In genomic region chr11:4159808-4160708, GRCm38 (mm10) we compare ENCODE assay signal across 8 mouse cellular contexts. TPM values are rescaled to one million over a fixed set of nuclear protein-coding genes. Genes with fewer than 3 reads are reported as not detected.
DNase-seq lines count a peak whose midpoint lies in the region; ATAC-seq and TF ChIP-seq lines count a peak whose summit lies in the region.

Gene Ccdc157 (minus strand): TSS chr11:4160293.
Gene Sf3a1 (plus strand): TSS chr11:4160350.

- H3K27ac ChIP-seq in hindbrain, embryonic 10.5 days: peak within 1 kb of the TSS; percentile 96
- peak within 1 kb of the TSS; percentile 81 for H3K27ac ChIP-seq in lung, postnatal 0 days (ENCODE audit: low read length)

- peak; percentile 82 for DNase-seq in MEL-GATA-1-ER (ENCODE audit: extremely low read depth, low read depth)
- peak; percentile 90 for DNase-seq in cerebellum, adult 8-10 months
- peak; percentile 94 for DNase-seq in hindbrain, embryonic 10.5 days (ENCODE audit: low spot score)
- DNase-seq in layer of hippocampus, adult 9-11 months: peak; percentile 93
- peak; percentile 97 for DNase-seq in lung, postnatal 0 days (ENCODE audit: low spot score)
- DNase-seq in ovary, postnatal 14 days (ENCODE audit: low spot score): peak; percentile 85
- peak; percentile 96 for DNase-seq in thymus, postnatal 14 days

- H3K36me3 ChIP-seq in hindbrain, embryonic 10.5 days: peaks cover 40% of the 10 kb centered on the region
- no peaks in the 10 kb centered on the region; the same call in 1 of the 2 replicates for H3K36me3 ChIP-seq in lung, postnatal 0 days (ENCODE audit: insufficient read depth, low read length)

- peak within 1 kb of the TSS; percentile 55 for H3K9ac ChIP-seq in lung, postnatal 0 days (replicated peaks; ENCODE audit: low read depth)

- H3K4me2 ChIP-seq in lung, postnatal 0 days (replicated peaks; ENCODE audit: low read depth, low read length): peak within 1 kb of the TSS; percentile 81

- TF ChIP-seq EP300 in lung, postnatal 0 days (IDR thresholded peaks at IDR 0.05): no peak

- H3K27me3 ChIP-seq in hindbrain, embryonic 10.5 days (ENCODE audit: insufficient read depth, poor library complexity, severe bottlenecking): no peaks in the 10 kb centered on the region
- H3K27me3 ChIP-seq in lung, postnatal 0 days (replicated peaks; ENCODE audit: insufficient read depth, low read length): no peaks in the 10 kb centered on the region

- peak; percentile 94 for ATAC-seq in frontal cortex, adult (ENCODE audit: low TSS enrichment)
- peak; percentile 99 for ATAC-seq in lung, postnatal 0 days

- TF ChIP-seq CTCF in lung, postnatal 0 days (IDR thresholded peaks at IDR 0.05): no peak

- peak within 1 kb of the TSS; percentile 69 for H3K4me3 ChIP-seq in hindbrain, embryonic 10.5 days
- peak within 1 kb of the TSS; percentile 59 for H3K4me3 ChIP-seq in lung, postnatal 0 days (ENCODE audit: low read depth, low read length)

- H3K9me3 ChIP-seq in hindbrain, embryonic 10.5 days: no peaks in the 10 kb centered on the region
- H3K9me3 ChIP-seq in lung, postnatal 0 days (ENCODE audit: low read length): no peaks in the 10 kb centered on the region

- 1% methylated on average over 54 of the region's 54 CpGs for WGBS in hindbrain, embryonic 10.5 days
- WGBS in lung, postnatal 0 days: 2% methylated on average over 52 of the region's 54 CpGs

- H3K4me1 ChIP-seq in hindbrain, embryonic 10.5 days (replicated peaks): peaks cover 47% of the 10 kb centered on the region
- H3K4me1 ChIP-seq in lung, postnatal 0 days (ENCODE audit: insufficient read depth, low read depth, low read length): peaks cover 11% of the 10 kb centered on the region; the same call in 1 of the 2 replicates

RNA-seq across cellular contexts. Expression of gene Ccdc157, which starts in this region (rescaled TPM):
- polyA plus RNA-seq in hindbrain, embryonic 10.5 days (2016; fragmentation: Nextera tagmentation; extraction: Ambion mirVana): 7.8 and 8.5 TPM in 2 replicates
- 7.3 and 8.2 TPM in 2 replicates for polyA plus RNA-seq in lung, postnatal 0 days (2015; fragmentation: Nextera tagmentation; extraction: Ambion mirVana)

RNA-seq across cellular contexts. Expression of gene Sf3a1, which starts in this region (rescaled TPM):
- 92.1 and 95.3 TPM in 2 replicates for polyA plus RNA-seq in hindbrain, embryonic 10.5 days (2016; fragmentation: Nextera tagmentation; extraction: Ambion mirVana)
- 12.6 and 13.4 TPM in 2 replicates for polyA plus RNA-seq in lung, postnatal 0 days (2015; fragmentation: Nextera tagmentation; extraction: Ambion mirVana)

Comparison
In these comparisons a context has a peak if more than half of its experiments do, and no peak if none do; other contexts are left out.
1. Peak in every context shown above with its lines: DNase-seq, ATAC-seq, H3K4me3 ChIP-seq and H3K27ac ChIP-seq.